Mouse (Mus musculus) C2C12 (cell line): ENCODE measurements around the gene AC131692.1.

Experiments
- CEBPB ChIP-seq: IDR thresholded peaks from one replicate; pipeline ENCODE4 v1.6.1; 2011; ENCODE audit warnings: low read depth, mild to moderate bottlenecking, control low read depth, moderate library complexity
- CTCF ChIP-seq: IDR thresholded peaks from one replicate; pipeline ENCODE4 v1.5.1; 2011; ENCODE audit not compliant: control insufficient read depth, insufficient read depth, insufficient read length
- MAX ChIP-seq: IDR thresholded peaks from one replicate; pipeline ENCODE4 v1.6.1; 2011; ENCODE audit warnings: mild to moderate bottlenecking, control low read depth
- MYOD1 ChIP-seq: IDR thresholded peaks from one replicate; pipeline ENCODE4 v1.6.1; 2011; ENCODE audit warnings: low read depth; ENCODE audit not compliant: control insufficient read depth, insufficient read length
- MYOG ChIP-seq: IDR thresholded peaks from one replicate; pipeline ENCODE4 v1.6.1; 2011; ENCODE audit not compliant: control insufficient read depth, insufficient read length; ENCODE audit errors: extremely low read depth
- USF1 ChIP-seq: IDR thresholded peaks from one replicate; pipeline ENCODE4 v1.6.1; 2011; ENCODE audit warnings: low read depth, mild to moderate bottlenecking, control low read depth, moderate library complexity

GRCm38 (mm10) chr19:6071261-6071660, 23.0 kb upstream of the AC131692.1 start:
- TF ChIP-seq CTCF = no peak
- no peak for TF ChIP-seq USF1
- TF ChIP-seq MYOD1 = no peak
- no peak for TF ChIP-seq MAX
- TF ChIP-seq MYOG = no peak
- TF ChIP-seq CEBPB = no peak
